Mouse (Mus musculus): ENCODE results near the gene Ube2l3.
"Not testable (repeated sequence)": the region's sequence is repeated elsewhere in the genome, so short reads cannot be mapped to it uniquely, and the experiment has no call there.

Ube2l3 gene

GRCm38 (mm10) chr16:17202549-17202948 lies at the start of gene Ube2l3:
Ube2l3 (minus strand) TSS chr16:17202649.
- no peak for DNase-seq

- DNase-seq, result peak; percentile 85
Observed at GRCm38 (mm10) chr16:17251539-17251938, 49.1 kb upstream of the Ube2l3 start.

- DNase-seq, result no peak
Observed at GRCm38 (mm10) chr16:17249135-17249534, 46.7 kb upstream of the Ube2l3 start.

GRCm38 (mm10) chr16:17247727-17248126 lies 45.3 kb upstream of the Ube2l3 start:
- peak; percentile 73 to 85 for DNase-seq

GRCm38 (mm10) chr16:17244996-17245395 lies 42.5 kb upstream of the Ube2l3 start:
- no peak for DNase-seq

- no peak for DNase-seq
Observed at GRCm38 (mm10) chr16:17243731-17244130, 41.3 kb upstream of the Ube2l3 start.

- no peak for DNase-seq
Observed at GRCm38 (mm10) chr16:17239409-17239808, 37.0 kb upstream of the Ube2l3 start.

- no peak for DNase-seq
Observed at GRCm38 (mm10) chr16:17237634-17238033, 35.2 kb upstream of the Ube2l3 start.

- peak; percentile 39 to 66 for DNase-seq
Observed at GRCm38 (mm10) chr16:17234916-17235665, 32.6 kb upstream of the Ube2l3 start.

GRCm38 (mm10) chr16:17234499-17234895 lies 32.0 kb upstream of the Ube2l3 start:
- DNase-seq, result peak in 1 of 2 experiments; percentile 42

- DNase-seq, result peak; percentile 47 to 52
Observed at GRCm38 (mm10) chr16:17233702-17234498, 31.5 kb upstream of the Ube2l3 start.

GRCm38 (mm10) chr16:17232794-17233701 lies 30.6 kb upstream of the Ube2l3 start, which contains the start of gene Hic2:
Hic2 (plus strand) TSS chr16:17233572.
- DNase-seq, result peak; percentile 96 to 97

- not testable (repeated sequence) for DNase-seq
Observed at GRCm38 (mm10) chr16:17231523-17231922, 29.1 kb upstream of the Ube2l3 start.

- no peak for DNase-seq
Observed at GRCm38 (mm10) chr16:17226496-17226895, 24.0 kb upstream of the Ube2l3 start.

- DNase-seq, result peak; percentile 41 to 52
Observed at GRCm38 (mm10) chr16:17225584-17225983, 23.1 kb upstream of the Ube2l3 start.

GRCm38 (mm10) chr16:17222197-17222596 lies 19.7 kb upstream of the Ube2l3 start:
- peak; percentile 90 to 93 for DNase-seq

GRCm38 (mm10) chr16:17220127-17220733 lies 17.8 kb upstream of the Ube2l3 start:
- no peak for DNase-seq

GRCm38 (mm10) chr16:17216934-17217633 lies 14.6 kb upstream of the Ube2l3 start:
- no peak for DNase-seq

GRCm38 (mm10) chr16:17209981-17210838 lies 7.8 kb upstream of the Ube2l3 start:
- peak; percentile 91 to 93 for DNase-seq

- peak; percentile 22 to 26 for DNase-seq
Observed at GRCm38 (mm10) chr16:17209404-17209960, 7.0 kb upstream of the Ube2l3 start.

Data from lung, postnatal 4 days (tissue).